Mouse (Mus musculus) lung, postnatal 0 days (tissue): ENCODE measurements at regions not wholly inside any gene's neighbourhood (a gene's known extent, or its start where the extent isn't known, plus 50 kb on each side); places are given as distances from the start of the nearest gene placed in this dataset.

ENCODE experiments used
- CTCF ChIP-seq: IDR thresholded peaks from 2 replicates; pipeline ENCODE4 v1.5.1; 2016; ENCODE audit warnings: antibody characterized with exemption, mild to moderate bottlenecking
- EP300 ChIP-seq: IDR thresholded peaks from 2 replicates; pipeline ENCODE4 v1.6.1; 2016; ENCODE audit warnings: antibody characterized with exemption, mild to moderate bottlenecking, control low read depth

GRCm38 (mm10) chr11:40596347-40596746 lies 98.7 kb downstream of the Mat2b start:
- TF ChIP-seq CTCF (no peak), EP300 (no peak)
